Mouse (Mus musculus): Measurements from ENCODE around the gene Mpz. TPM values are rescaled to one million over a fixed set of nuclear protein-coding genes. Genes with fewer than 3 reads are reported as not detected.

Mpz gene
- polyA plus RNA-seq, 1 experiment from 2014 or later, result 0.63 TPM

- Histone ChIP-seq H3K27ac (ENCODE audit: low read length) (no peak overlapping the region), H3K4me1 (ENCODE audit: control insufficient read depth, insufficient read depth, low read length) (peaks cover 21% of the 10 kb centered on the region), H3K9me3 (replicated peaks; ENCODE audit: control insufficient read depth, low read length, poor library complexity, severe bottlenecking) (no peaks in the 10 kb centered on the region), H3K9ac (ENCODE audit: low read depth, low read length) (no peak overlapping the region), H3K4me3 (ENCODE audit: low read depth, low read length) (no peak overlapping the region), H3K4me2 (ENCODE audit: low read length) (no peak overlapping the region), H3K36me3 (ENCODE audit: control insufficient read depth, insufficient read depth, low read length) (no peaks in the 10 kb centered on the region), H3K27me3 (ENCODE audit: control insufficient read depth, insufficient read depth, low read depth, low read length) (peaks cover 4% of the 10 kb centered on the region)
- no peak for ATAC-seq
- WGBS, result 19% methylated on average over 14 of the region's 14 CpGs
Observed at GRCm38 (mm10) chr1:171189476-171190114, 39.1 kb downstream of the Mpz start.

DNA sequence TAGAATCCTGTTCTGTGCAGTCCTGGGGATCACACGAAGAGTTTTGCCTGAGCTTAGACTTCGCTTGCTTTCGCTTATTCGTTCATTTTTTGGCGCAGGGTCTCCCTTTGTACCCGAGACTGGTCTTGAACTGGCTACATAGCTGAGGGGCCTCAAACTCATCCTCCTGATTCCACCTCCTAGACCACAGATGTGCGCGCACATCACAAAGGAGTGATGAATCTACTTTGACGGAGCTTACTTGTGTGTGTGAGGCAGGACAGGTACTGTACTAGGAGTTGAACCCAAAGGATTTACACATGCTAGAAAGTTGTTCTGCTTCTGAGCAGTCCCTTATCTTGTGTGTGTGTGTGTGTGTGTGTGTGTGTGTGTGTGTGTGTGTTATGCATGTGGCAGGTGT, 40.3 kb downstream of the Mpz start:
- H3K9me3 ChIP-seq (replicated peaks; ENCODE audit: control insufficient read depth, low read length, poor library complexity, severe bottlenecking), result no peaks in the 10 kb centered on the region
- H3K4me2 ChIP-seq (ENCODE audit: low read length), result no peak overlapping the region
- H3K36me3 ChIP-seq (ENCODE audit: control insufficient read depth, insufficient read depth, low read length), result no peaks in the 10 kb centered on the region
- peaks cover 4% of the 10 kb centered on the region for H3K27me3 ChIP-seq (ENCODE audit: control insufficient read depth, insufficient read depth, low read depth, low read length)
- H3K4me1 ChIP-seq (ENCODE audit: control insufficient read depth, insufficient read depth, low read length), result peaks cover 21% of the 10 kb centered on the region
- no peak overlapping the region for H3K9ac ChIP-seq (ENCODE audit: low read depth, low read length)
- no peak overlapping the region for H3K27ac ChIP-seq (ENCODE audit: low read length)
- WGBS, result 95% methylated on average over 9 of the region's 9 CpGs
- no peak overlapping the region for H3K4me3 ChIP-seq (ENCODE audit: low read depth, low read length)
- no peak for ATAC-seq

DNA sequence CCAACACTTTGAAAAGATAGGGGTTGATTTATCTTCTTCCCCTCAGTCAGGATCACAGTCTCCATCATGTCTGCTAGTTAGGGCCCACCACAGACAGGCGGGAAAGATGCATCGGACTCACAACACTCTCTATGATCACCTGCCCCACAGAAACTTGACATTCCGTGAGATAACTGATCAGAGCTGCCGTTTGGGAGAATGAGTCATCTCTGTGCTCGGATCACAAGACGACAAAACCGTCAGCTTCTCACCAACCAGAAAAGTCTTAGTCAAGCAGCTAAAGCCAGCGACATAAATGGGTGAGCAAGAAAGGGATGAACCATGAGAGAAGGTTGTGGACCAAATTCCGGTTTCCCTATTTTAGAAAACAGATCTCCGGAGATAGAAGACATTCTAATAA, 41.8 kb downstream of the Mpz start:
- Histone ChIP-seq H3K27me3 (ENCODE audit: control insufficient read depth, insufficient read depth, low read depth, low read length) (peaks cover 4% of the 10 kb centered on the region), H3K36me3 (ENCODE audit: control insufficient read depth, insufficient read depth, low read length) (no peaks in the 10 kb centered on the region), H3K27ac (ENCODE audit: low read length) (no peak overlapping the region), H3K9ac (ENCODE audit: low read depth, low read length) (no peak overlapping the region), H3K4me3 (ENCODE audit: low read depth, low read length) (no peak overlapping the region), H3K4me1 (ENCODE audit: control insufficient read depth, insufficient read depth, low read length) (peaks cover 24% of the 10 kb centered on the region), H3K9me3 (replicated peaks; ENCODE audit: control insufficient read depth, low read length, poor library complexity, severe bottlenecking) (no peaks in the 10 kb centered on the region), H3K4me2 (ENCODE audit: low read length) (no peak overlapping the region)
- WGBS, result 39% methylated on average over 10 of the region's 10 CpGs
- no peak for ATAC-seq

GRCm38 (mm10) chr1:171193093-171193840, 42.8 kb downstream of the Mpz start:
- 2% methylated on average over 18 of the region's 18 CpGs for WGBS
- H3K9ac ChIP-seq (ENCODE audit: low read depth, low read length), result peak overlapping the region; percentile 36
- peak overlapping the region; percentile 51 for H3K4me2 ChIP-seq (ENCODE audit: low read length)
- peaks cover 24% of the 10 kb centered on the region for H3K4me1 ChIP-seq (ENCODE audit: control insufficient read depth, insufficient read depth, low read length)
- peak overlapping the region; percentile 44 for H3K27ac ChIP-seq (ENCODE audit: low read length)
- no peaks in the 10 kb centered on the region for H3K36me3 ChIP-seq (ENCODE audit: control insufficient read depth, insufficient read depth, low read length)
- peak overlapping the region; percentile 29 for H3K4me3 ChIP-seq (ENCODE audit: low read depth, low read length)
- peak; percentile 64 for ATAC-seq
- no peaks in the 10 kb centered on the region for H3K9me3 ChIP-seq (replicated peaks; ENCODE audit: control insufficient read depth, low read length, poor library complexity, severe bottlenecking)
- peaks cover 4% of the 10 kb centered on the region for H3K27me3 ChIP-seq (ENCODE audit: control insufficient read depth, insufficient read depth, low read depth, low read length)

DNA sequence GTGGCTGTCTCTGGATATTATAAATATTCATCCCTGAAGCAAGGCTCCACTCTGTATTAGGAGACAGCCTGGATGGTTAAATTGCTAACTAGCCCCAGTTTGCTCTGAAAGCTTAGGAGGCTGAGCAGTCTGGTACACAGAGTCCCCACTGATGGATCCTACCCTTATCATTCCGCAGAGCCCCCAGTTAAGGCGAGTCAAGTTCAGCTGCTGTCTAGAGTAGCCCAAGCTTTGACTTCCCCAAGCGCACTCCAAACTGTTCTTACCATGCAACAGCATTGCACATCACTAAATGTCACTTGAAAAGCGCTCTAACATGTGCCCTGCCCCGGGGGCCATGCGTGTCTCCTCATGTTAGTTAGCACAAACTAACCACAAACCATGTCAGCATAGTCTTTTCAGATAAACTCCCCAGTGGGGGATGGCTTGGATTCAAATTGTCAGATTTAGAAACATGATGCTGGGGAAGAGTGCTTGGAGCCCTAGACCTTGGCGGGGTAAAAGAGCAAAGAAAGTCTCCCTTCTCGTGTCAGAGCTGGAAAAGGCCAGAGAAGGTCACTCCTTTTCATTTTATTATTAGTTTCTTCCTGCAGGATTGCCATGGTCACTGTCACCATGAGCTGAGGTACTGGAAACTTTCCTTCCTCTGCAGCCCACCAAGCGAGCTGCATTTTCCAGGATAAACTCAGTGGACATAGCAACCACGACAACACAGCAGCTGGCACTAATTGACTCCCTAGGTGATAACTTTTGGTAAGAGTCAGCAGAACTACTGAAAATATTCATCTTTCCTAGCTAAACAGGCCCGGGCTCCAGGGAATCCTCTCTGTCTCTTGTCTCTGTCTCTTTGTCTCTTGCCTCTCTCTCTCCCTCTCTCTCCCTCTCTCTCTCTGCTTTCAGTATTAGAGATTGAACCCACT, 43.7 kb downstream of the Mpz start:
- Histone ChIP-seq H3K4me2 (ENCODE audit: low read length) (peak overlapping the region; percentile 51), H3K27ac (ENCODE audit: low read length) (no peak overlapping the region), H3K4me1 (ENCODE audit: control insufficient read depth, insufficient read depth, low read length) (peaks cover 23% of the 10 kb centered on the region), H3K4me3 (ENCODE audit: low read depth, low read length) (peak overlapping the region; percentile 29; the same call in 1 of the 2 replicates), H3K9ac (ENCODE audit: low read depth, low read length) (no peak overlapping the region; the same call in 1 of the 2 replicates), H3K27me3 (ENCODE audit: control insufficient read depth, insufficient read depth, low read depth, low read length) (peaks cover 4% of the 10 kb centered on the region), H3K36me3 (ENCODE audit: control insufficient read depth, insufficient read depth, low read length) (no peaks in the 10 kb centered on the region), H3K9me3 (replicated peaks; ENCODE audit: control insufficient read depth, low read length, poor library complexity, severe bottlenecking) (no peaks in the 10 kb centered on the region)
- ATAC-seq, result no peak
- WGBS, result 26% methylated on average over 11 of the region's 11 CpGs

DNA sequence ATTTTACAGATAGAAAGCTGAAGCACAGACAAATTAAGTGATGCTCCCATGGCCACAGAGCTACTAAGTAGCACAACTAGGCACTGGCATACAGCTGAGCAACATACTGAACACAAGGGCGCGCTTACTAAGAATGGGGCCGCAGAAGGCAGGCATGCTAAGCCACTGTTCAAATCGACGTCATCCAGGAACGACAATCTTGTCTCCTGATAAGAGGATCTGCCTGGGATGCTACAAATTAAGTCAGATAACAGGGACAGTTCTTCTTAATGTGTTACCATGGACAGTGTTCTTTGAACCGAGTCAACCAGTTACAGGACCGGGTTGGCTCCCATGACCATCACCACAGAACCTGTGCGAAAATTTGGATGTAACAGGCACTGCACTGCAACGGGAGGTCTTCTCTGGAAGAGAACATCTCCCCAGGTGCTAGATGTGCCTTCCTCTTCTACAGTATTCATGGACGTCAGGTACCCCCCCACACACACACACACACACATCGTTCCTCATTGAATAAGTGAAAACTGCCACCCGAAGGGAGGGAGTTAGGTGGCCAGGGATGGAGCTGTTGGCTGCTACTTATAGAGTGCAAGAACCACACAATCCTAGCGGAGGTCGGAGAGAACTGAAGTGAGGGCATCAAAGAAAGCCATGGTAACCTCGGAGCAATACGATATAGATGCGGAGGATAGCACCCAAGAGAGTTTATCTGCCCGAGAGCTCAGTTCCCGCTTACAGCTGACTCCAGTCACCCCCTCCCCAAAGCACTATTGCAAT, 44.7 kb downstream of the Mpz start:
- peaks cover 4% of the 10 kb centered on the region for H3K27me3 ChIP-seq (ENCODE audit: control insufficient read depth, insufficient read depth, low read depth, low read length)
- no peaks in the 10 kb centered on the region for H3K36me3 ChIP-seq (ENCODE audit: control insufficient read depth, insufficient read depth, low read length)
- peak; percentile 43 for ATAC-seq
- peak overlapping the region; percentile 72 for H3K9ac ChIP-seq (ENCODE audit: low read depth, low read length)
- H3K27ac ChIP-seq (ENCODE audit: low read length), result no peak overlapping the region
- peak overlapping the region; percentile 95 for H3K4me2 ChIP-seq (ENCODE audit: low read length)
- 6% methylated on average over 20 of the region's 20 CpGs for WGBS
- H3K4me1 ChIP-seq (ENCODE audit: control insufficient read depth, insufficient read depth, low read length), result peaks cover 18% of the 10 kb centered on the region
- peak overlapping the region; percentile 63 for H3K4me3 ChIP-seq (ENCODE audit: low read depth, low read length)
- H3K9me3 ChIP-seq (replicated peaks; ENCODE audit: control insufficient read depth, low read length, poor library complexity, severe bottlenecking), result no peaks in the 10 kb centered on the region

GRCm38 (mm10) chr1:171195887-171196397, 45.4 kb downstream of the Mpz start, which contains the start of gene Pcp4l1:
Gene Pcp4l1 (minus strand): TSS chr1:171196268.
- Histone ChIP-seq H3K9ac (ENCODE audit: low read depth, low read length) (peak within 1 kb of the TSS; percentile 72), H3K4me1 (ENCODE audit: control insufficient read depth, insufficient read depth, low read length) (peaks cover 18% of the 10 kb centered on the region), H3K4me3 (ENCODE audit: low read depth, low read length) (peak within 1 kb of the TSS; percentile 63), H3K36me3 (ENCODE audit: control insufficient read depth, insufficient read depth, low read length) (no peaks in the 10 kb centered on the region), H3K9me3 (replicated peaks; ENCODE audit: control insufficient read depth, low read length, poor library complexity, severe bottlenecking) (no peaks in the 10 kb centered on the region), H3K4me2 (ENCODE audit: low read length) (peak within 1 kb of the TSS; percentile 95), H3K27ac (ENCODE audit: low read length) (no peak within 1 kb of the TSS), H3K27me3 (ENCODE audit: control insufficient read depth, insufficient read depth, low read depth, low read length) (peaks cover 4% of the 10 kb centered on the region)
- peak; percentile 82 for ATAC-seq
- WGBS, result 1% methylated on average over 28 of the region's 33 CpGs

- WGBS, result 62% methylated on average over 1 of the region's 1 CpGs
- Histone ChIP-seq H3K9me3 (replicated peaks; ENCODE audit: control insufficient read depth, low read length, poor library complexity, severe bottlenecking) (no peaks in the 10 kb centered on the region), H3K4me1 (ENCODE audit: control insufficient read depth, insufficient read depth, low read length) (peaks cover 3% of the 10 kb centered on the region; the same call in 1 of the 2 replicates), H3K9ac (ENCODE audit: low read depth, low read length) (no peak overlapping the region), H3K4me2 (ENCODE audit: low read length) (no peak overlapping the region), H3K4me3 (ENCODE audit: low read depth, low read length) (no peak overlapping the region), H3K27ac (ENCODE audit: low read length) (no peak overlapping the region), H3K27me3 (ENCODE audit: control insufficient read depth, insufficient read depth, low read depth, low read length) (peaks cover under 1% of the 10 kb centered on the region), H3K36me3 (ENCODE audit: control insufficient read depth, insufficient read depth, low read length) (no peaks in the 10 kb centered on the region)
- ATAC-seq, result no peak
Observed at GRCm38 (mm10) chr1:171199532-171199931, 49.0 kb downstream of the Mpz start.
